Mouse (Mus musculus): ENCODE measurements around the gene Tpst1.

DNA sequence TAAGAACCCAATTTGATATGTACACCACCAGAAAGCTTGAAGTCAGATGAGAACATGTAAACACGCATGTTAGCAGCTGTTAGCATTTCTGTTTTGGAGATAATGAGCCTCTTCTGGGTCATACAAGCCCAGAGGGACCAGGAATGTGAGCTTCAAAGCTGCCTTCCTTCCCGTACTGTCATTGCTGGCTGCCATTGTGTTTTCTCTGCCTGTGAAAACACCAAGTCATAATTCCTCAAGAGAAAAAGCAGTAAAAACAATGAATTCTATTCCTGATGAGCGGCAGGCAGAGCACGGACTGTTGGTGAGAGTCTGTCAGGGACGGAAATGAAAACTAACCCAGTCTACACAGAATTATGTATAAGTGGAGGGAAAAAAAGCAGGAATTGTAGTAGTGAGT is 51.1 kb downstream of the Tpst1 start:
- TF ChIP-seq CTCF (IDR thresholded peaks at IDR 0.05; ENCODE audit: extremely low read depth, insufficient read depth, low read length) (no peak), POLR2A (IDR thresholded peaks at IDR 0.05; ENCODE audit: extremely low read depth, insufficient read depth, low read length) (no peak)

Data from cortical plate, adult 2 months (tissue).